Mouse (Mus musculus): ENCODE measurements around the gene Pstpip1. TPM values are rescaled to one million over a fixed set of nuclear protein-coding genes. Genes with fewer than 3 reads are reported as not detected.

The Pstpip1 gene
- polyA plus RNA-seq, 1 experiment from 2014 or later, result 0.87 TPM

- Histone ChIP-seq H3K9ac (peak overlapping the region; percentile 46; the same call in 1 of the 2 replicates), H3K27ac (replicated peaks) (peak overlapping the region; percentile 71), H3K4me1 (replicated peaks) (peaks cover 20% of the 10 kb centered on the region), H3K36me3 (peaks cover 31% of the 10 kb centered on the region), H3K9me3 (no peaks in the 10 kb centered on the region), H3K4me2 (no peak overlapping the region), H3K27me3 (no peaks in the 10 kb centered on the region), H3K4me3 (no peak overlapping the region)
- ATAC-seq (ENCODE audit: low read depth), result no peak
- WGBS, result 47% methylated on average over 7 of the region's 7 CpGs
These were observed 13.7 kb upstream of the Pstpip1 start for GRCm38 (mm10) chr9:56075901-56076620.

- Histone ChIP-seq H3K9me3 (no peaks in the 10 kb centered on the region), H3K4me2 (no peak overlapping the region), H3K4me3 (no peak overlapping the region), H3K27ac (replicated peaks) (no peak overlapping the region), H3K36me3 (peaks cover 22% of the 10 kb centered on the region; the same call in 1 of the 2 replicates), H3K27me3 (no peaks in the 10 kb centered on the region), H3K9ac (no peak overlapping the region), H3K4me1 (replicated peaks) (peaks cover 20% of the 10 kb centered on the region)
- ATAC-seq (ENCODE audit: low read depth), result no peak
- WGBS, result 89% methylated on average over 5 of the region's 5 CpGs
These were observed 10.2 kb upstream of the Pstpip1 start for GRCm38 (mm10) chr9:56079587-56079986.

- 85% methylated on average over 5 of the region's 5 CpGs for WGBS
These were observed 3.2 kb upstream of the Pstpip1 start for GRCm38 (mm10) chr9:56086524-56086923.

GRCm38 (mm10) chr9:56090546-56091225, 924 bp downstream of the Pstpip1 start:
- no peak overlapping the region for H3K4me3 ChIP-seq
- H3K27me3 ChIP-seq, result no peaks in the 10 kb centered on the region
- peak overlapping the region; percentile 33; the same call in 1 of the 2 replicates for H3K4me2 ChIP-seq
- H3K27ac ChIP-seq (replicated peaks), result 0 out of 2 replicates have a peak overlapping the region, but pooled peaks have one; percentile 75
- ATAC-seq (ENCODE audit: low read depth), result peak; percentile 41; the same call in 1 of the 2 replicates
- peaks cover 10% of the 10 kb centered on the region for H3K4me1 ChIP-seq (replicated peaks)
- no peak overlapping the region for H3K9ac ChIP-seq
- WGBS, result 81% methylated on average over 5 of the region's 5 CpGs
- H3K36me3 ChIP-seq, result no peaks in the 10 kb centered on the region
- no peaks in the 10 kb centered on the region for H3K9me3 ChIP-seq

More at GRCm38 (mm10) chr9:56086524-56086923, 3.2 kb upstream of the Pstpip1 start:
- no peak overlapping the region for H3K9ac ChIP-seq
- peaks cover 10% of the 10 kb centered on the region for H3K4me1 ChIP-seq (replicated peaks)
- H3K4me2 ChIP-seq, result no peak overlapping the region
- no peaks in the 10 kb centered on the region for H3K27me3 ChIP-seq
- no peaks in the 10 kb centered on the region for H3K9me3 ChIP-seq
- no peak for ATAC-seq (ENCODE audit: low read depth)
- H3K36me3 ChIP-seq, result 0 out of 2 replicates have a peak, but pooled peaks cover 5% of the 10 kb centered on the region
- no peak overlapping the region for H3K4me3 ChIP-seq
- no peak overlapping the region for H3K27ac ChIP-seq (replicated peaks)

GRCm38 (mm10) chr9:56092102-56092501, 2.3 kb downstream of the Pstpip1 start:
- H3K9ac ChIP-seq, result no peak overlapping the region
- peaks cover 10% of the 10 kb centered on the region for H3K4me1 ChIP-seq (replicated peaks)
- no peak overlapping the region for H3K27ac ChIP-seq (replicated peaks)
- no peaks in the 10 kb centered on the region for H3K9me3 ChIP-seq
- H3K4me3 ChIP-seq, result no peak overlapping the region
- 54% methylated on average over 2 of the region's 2 CpGs for WGBS
- no peaks in the 10 kb centered on the region for H3K27me3 ChIP-seq
- H3K4me2 ChIP-seq, result no peak overlapping the region
- no peaks in the 10 kb centered on the region for H3K36me3 ChIP-seq
- ATAC-seq (ENCODE audit: low read depth), result no peak

GRCm38 (mm10) chr9:56097584-56098298, 8.0 kb downstream of the Pstpip1 start:
- 82% methylated on average over 4 of the region's 4 CpGs for WGBS
- H3K4me3 ChIP-seq, result no peak overlapping the region
- H3K27me3 ChIP-seq, result no peaks in the 10 kb centered on the region

GRCm38 (mm10) chr9:56100041-56100522, 10.3 kb downstream of the Pstpip1 start:
- no peak overlapping the region for H3K9ac ChIP-seq
- no peaks in the 10 kb centered on the region for H3K9me3 ChIP-seq
- no peak for ATAC-seq (ENCODE audit: low read depth)
- WGBS, result 88% methylated on average over 7 of the region's 7 CpGs
- H3K27ac ChIP-seq (replicated peaks), result no peak overlapping the region
- no peaks in the 10 kb centered on the region for H3K4me1 ChIP-seq (replicated peaks)
- H3K4me3 ChIP-seq, result no peak overlapping the region
- H3K36me3 ChIP-seq, result no peaks in the 10 kb centered on the region
- no peak overlapping the region for H3K4me2 ChIP-seq
- H3K27me3 ChIP-seq, result no peaks in the 10 kb centered on the region

More at GRCm38 (mm10) chr9:56097584-56098298, 8.0 kb downstream of the Pstpip1 start:
- Histone ChIP-seq H3K36me3 (no peaks in the 10 kb centered on the region), H3K4me1 (replicated peaks) (no peaks in the 10 kb centered on the region), H3K4me2 (no peak overlapping the region), H3K27ac (replicated peaks) (no peak overlapping the region), H3K9me3 (no peaks in the 10 kb centered on the region), H3K9ac (no peak overlapping the region)
- ATAC-seq (ENCODE audit: low read depth), result no peak

GRCm38 (mm10) chr9:56101022-56101421, 11.3 kb downstream of the Pstpip1 start:
- Histone ChIP-seq H3K9ac (no peak overlapping the region), H3K4me2 (no peak overlapping the region), H3K27me3 (no peaks in the 10 kb centered on the region), H3K27ac (replicated peaks) (no peak overlapping the region), H3K4me1 (replicated peaks) (no peaks in the 10 kb centered on the region), H3K36me3 (no peaks in the 10 kb centered on the region), H3K9me3 (no peaks in the 10 kb centered on the region), H3K4me3 (no peak overlapping the region)
- no peak for ATAC-seq (ENCODE audit: low read depth)
- WGBS, result 29% methylated on average over 4 of the region's 4 CpGs

GRCm38 (mm10) chr9:56104921-56105320, 15.2 kb downstream of the Pstpip1 start:
- H3K4me2 ChIP-seq, result no peak overlapping the region
- H3K9ac ChIP-seq, result no peak overlapping the region
- WGBS, result 33% methylated on average over 7 of the region's 7 CpGs
- H3K9me3 ChIP-seq, result no peaks in the 10 kb centered on the region
- H3K27me3 ChIP-seq, result no peaks in the 10 kb centered on the region
- ATAC-seq (ENCODE audit: low read depth), result no peak; the same call in 1 of the 2 replicates
- H3K4me3 ChIP-seq, result no peak overlapping the region
- no peaks in the 10 kb centered on the region for H3K4me1 ChIP-seq (replicated peaks)
- H3K36me3 ChIP-seq, result no peaks in the 10 kb centered on the region
- no peak overlapping the region for H3K27ac ChIP-seq (replicated peaks)

- no peak overlapping the region for H3K4me2 ChIP-seq
- WGBS, result 36% methylated on average over 6 of the region's 6 CpGs
- H3K9ac ChIP-seq, result no peak overlapping the region
- no peak for ATAC-seq (ENCODE audit: low read depth)
- no peaks in the 10 kb centered on the region for H3K9me3 ChIP-seq
- H3K4me3 ChIP-seq, result no peak overlapping the region
- no peaks in the 10 kb centered on the region for H3K36me3 ChIP-seq
- no peaks in the 10 kb centered on the region for H3K4me1 ChIP-seq (replicated peaks)
- H3K27me3 ChIP-seq, result no peaks in the 10 kb centered on the region
- H3K27ac ChIP-seq (replicated peaks), result no peak overlapping the region
These were observed 16.7 kb downstream of the Pstpip1 start for GRCm38 (mm10) chr9:56106274-56107072.

GRCm38 (mm10) chr9:56107527-56107926, 17.8 kb downstream of the Pstpip1 start:
- H3K4me2 ChIP-seq, result no peak overlapping the region
- no peaks in the 10 kb centered on the region for H3K36me3 ChIP-seq
- no peak overlapping the region for H3K9ac ChIP-seq
- no peak for ATAC-seq (ENCODE audit: low read depth)
- H3K4me3 ChIP-seq, result no peak overlapping the region
- no peaks in the 10 kb centered on the region for H3K4me1 ChIP-seq (replicated peaks)
- WGBS, result 84% methylated on average over 6 of the region's 6 CpGs
- H3K27me3 ChIP-seq, result no peaks in the 10 kb centered on the region
- no peak overlapping the region for H3K27ac ChIP-seq (replicated peaks)
- H3K9me3 ChIP-seq, result no peaks in the 10 kb centered on the region
